Mouse (Mus musculus) limb, embryonic 13.5 days (tissue): ENCODE measurements at regions not wholly inside any gene's neighbourhood (a gene's known extent, or its start where the extent isn't known, plus 50 kb on each side); places are given as distances from the start of the nearest gene placed in this dataset.
A peak's percentile ranks its signal among the peaks of the same experiment; 100 is the strongest.

ENCODE experiments used
- ATAC-seq: fragments of 200-750 bp; cut with Nextera tagmentation; 2 replicates; pipeline ENCODE4 v1.8.0; 2017; ENCODE audit warnings: low read depth, moderate number of reproducible peaks, moderate TSS enrichment; ENCODE audit not compliant: low FRiP score
- H3K27ac ChIP-seq: fragments of 300-500 bp; sonication (generic); 2 replicates; pipeline ENCODE4 v1.5.1; 2015; ENCODE audit warnings: inconsistent platforms, mild to moderate bottlenecking, moderate library complexity
- H3K27me3 ChIP-seq: fragments of 300-500 bp; sonication (generic); 2 replicates; pipeline ENCODE4 v1.6.1; 2015; ENCODE audit warnings: mild to moderate bottlenecking, inconsistent platforms
- H3K36me3 ChIP-seq: fragments of 300-500 bp; sonication (generic); 2 replicates; pipeline ENCODE4 v1.6.1; 2015; ENCODE audit warnings: inconsistent platforms, mild to moderate bottlenecking, moderate library complexity
- H3K4me1 ChIP-seq: fragments of 300-500 bp; sonication (generic); 2 replicates; pipeline ENCODE4 v1.6.1; 2015; ENCODE audit warnings: inconsistent platforms
- H3K4me2 ChIP-seq: fragments of 300-500 bp; sonication (generic); replicated peaks from 2 replicates; pipeline ENCODE4 v1.6.1; 2015; ENCODE audit warnings: inconsistent platforms, mild to moderate bottlenecking, moderate library complexity
- H3K4me3 ChIP-seq: fragments of 300-500 bp; sonication (generic); 2 replicates; pipeline ENCODE4 v1.5.1; 2015; ENCODE audit warnings: moderate library complexity, mild to moderate bottlenecking, inconsistent platforms
- H3K9ac ChIP-seq: fragments of 300-500 bp; sonication (generic); 2 replicates; pipeline ENCODE4 v1.6.1; 2015; ENCODE audit warnings: mild to moderate bottlenecking, inconsistent platforms
- H3K9me3 ChIP-seq: fragments of 300-500 bp; sonication (generic); 2 replicates; pipeline ENCODE4 v1.6.1; 2016; ENCODE audit warnings: inconsistent platforms
- WGBS: fragments of 180-500 bp; shearing (Covaris S2); methylation state at CpG from one replicate; pipeline ENCODE4 v1.1.7; 2015; 5-methylcytosine and 5-hydroxymethylcytosine counted together

DNA sequence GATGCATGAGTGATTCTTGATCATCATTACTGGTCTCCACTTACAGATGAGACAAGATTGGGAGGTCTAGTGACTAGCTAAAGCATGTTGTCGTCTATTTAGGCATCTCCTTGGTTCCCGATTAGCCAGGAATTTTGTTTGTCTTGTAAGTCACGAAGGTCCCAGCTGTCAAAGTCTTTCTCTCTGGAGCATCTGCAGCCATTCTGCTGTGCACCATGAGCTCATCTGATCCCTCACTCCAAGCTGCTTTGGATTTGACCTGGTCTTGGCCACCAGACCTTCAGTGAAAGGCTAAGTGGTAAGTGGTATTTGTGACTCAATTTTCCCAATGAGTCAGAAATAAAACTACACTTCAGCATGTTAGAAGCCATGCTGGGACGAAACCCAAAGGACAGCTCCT, 53.3 kb upstream of the Creb5 start:
- H3K4me2 ChIP-seq = no peak overlapping the region
- no peak overlapping the region for H3K4me3 ChIP-seq
- 0 out of 2 replicates have a peak, but pooled peaks cover 5% of the 10 kb centered on the region for H3K4me1 ChIP-seq
- no peak overlapping the region for H3K9ac ChIP-seq
- ATAC-seq = no peak
- 78% methylated on average over 4 of the region's 4 CpGs for WGBS
- H3K27me3 ChIP-seq = no peaks in the 10 kb centered on the region
- no peak overlapping the region for H3K27ac ChIP-seq
- H3K9me3 ChIP-seq = no peaks in the 10 kb centered on the region
- H3K36me3 ChIP-seq = no peaks in the 10 kb centered on the region

DNA sequence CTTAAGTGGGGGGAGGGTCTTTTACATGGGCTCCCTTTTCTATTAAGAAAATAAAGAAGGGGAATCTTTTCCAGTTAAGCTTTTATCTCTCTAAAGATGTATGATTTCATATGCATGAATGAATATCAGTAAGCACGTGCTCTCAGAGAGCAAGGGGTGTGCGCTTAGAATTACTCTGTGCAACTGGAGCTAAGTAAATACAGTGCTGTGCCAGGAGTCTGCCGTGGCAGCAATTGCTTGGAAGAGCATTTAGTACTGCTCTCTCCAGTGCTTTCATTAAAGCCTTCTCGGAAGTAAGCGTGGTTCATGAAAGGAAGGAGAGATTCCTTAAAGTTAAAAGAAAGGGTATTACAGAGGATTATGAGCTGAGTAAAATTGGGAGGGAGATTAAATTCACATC, 54.5 kb upstream of the Creb5 start:
- no peak for ATAC-seq
- no peaks in the 10 kb centered on the region for H3K27me3 ChIP-seq
- H3K9ac ChIP-seq = no peak overlapping the region
- 0 out of 2 replicates have a peak, but pooled peaks cover 5% of the 10 kb centered on the region for H3K4me1 ChIP-seq
- H3K4me2 ChIP-seq = no peak overlapping the region
- H3K9me3 ChIP-seq = no peaks in the 10 kb centered on the region
- H3K27ac ChIP-seq = no peak overlapping the region
- H3K4me3 ChIP-seq = no peak overlapping the region
- 69% methylated on average over 5 of the region's 5 CpGs for WGBS
- no peaks in the 10 kb centered on the region for H3K36me3 ChIP-seq

DNA sequence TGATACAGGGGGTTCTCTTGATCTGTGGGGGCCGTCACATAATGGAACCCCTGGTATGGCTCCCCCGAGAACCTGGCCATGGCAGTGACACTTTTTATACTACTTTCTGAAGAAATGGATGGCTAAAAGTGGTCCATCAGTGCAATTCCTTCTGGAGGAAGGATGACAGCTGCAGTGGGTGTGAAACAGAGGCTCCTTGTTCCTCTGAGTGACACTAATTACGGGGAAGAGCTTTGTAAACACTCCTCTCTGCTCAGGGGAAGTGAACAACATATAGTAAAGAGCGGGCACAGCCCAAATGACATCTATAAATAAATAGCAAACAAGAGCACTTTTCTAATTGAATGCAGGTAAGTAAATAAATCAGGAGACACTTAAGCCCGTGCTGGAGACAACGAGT, 57.7 kb upstream of the Creb5 start:
- H3K4me2 ChIP-seq = no peak overlapping the region
- H3K4me3 ChIP-seq = no peak overlapping the region
- no peaks in the 10 kb centered on the region for H3K9me3 ChIP-seq
- WGBS = 31% methylated on average over 6 of the region's 6 CpGs
- H3K4me1 ChIP-seq = 0 out of 2 replicates have a peak, but pooled peaks cover 5% of the 10 kb centered on the region
- no peaks in the 10 kb centered on the region for H3K36me3 ChIP-seq
- H3K27me3 ChIP-seq = no peaks in the 10 kb centered on the region
- H3K9ac ChIP-seq = no peak overlapping the region
- H3K27ac ChIP-seq = no peak overlapping the region
- no peak for ATAC-seq

DNA sequence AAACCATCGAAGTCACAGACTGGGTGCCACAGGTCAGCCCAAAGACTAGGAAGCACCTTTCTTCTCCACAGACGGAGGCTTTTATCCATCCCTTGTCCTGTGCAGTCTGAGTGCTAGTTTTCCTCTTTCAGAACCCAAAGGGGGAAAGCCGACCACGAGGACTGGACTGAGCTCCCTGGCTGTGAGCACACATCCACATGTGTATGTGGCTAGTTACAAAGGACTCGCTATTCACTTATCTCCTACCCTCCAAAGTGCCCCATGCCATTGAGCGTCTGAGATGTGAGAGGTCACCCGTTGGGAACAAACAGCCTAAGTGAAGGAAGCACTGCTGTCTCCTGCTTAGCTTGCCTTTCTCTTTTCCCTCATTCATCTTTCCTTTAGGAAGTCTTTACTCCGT, 65.0 kb upstream of the Creb5 start:
- H3K9ac ChIP-seq = no peak overlapping the region
- WGBS = 66% methylated on average over 8 of the region's 8 CpGs
- peaks cover 26% of the 10 kb centered on the region for H3K4me1 ChIP-seq
- no peaks in the 10 kb centered on the region for H3K36me3 ChIP-seq
- no peaks in the 10 kb centered on the region for H3K9me3 ChIP-seq
- ATAC-seq = no peak
- no peak overlapping the region for H3K27ac ChIP-seq
- no peak overlapping the region for H3K4me3 ChIP-seq
- no peaks in the 10 kb centered on the region for H3K27me3 ChIP-seq
- no peak overlapping the region for H3K4me2 ChIP-seq

DNA sequence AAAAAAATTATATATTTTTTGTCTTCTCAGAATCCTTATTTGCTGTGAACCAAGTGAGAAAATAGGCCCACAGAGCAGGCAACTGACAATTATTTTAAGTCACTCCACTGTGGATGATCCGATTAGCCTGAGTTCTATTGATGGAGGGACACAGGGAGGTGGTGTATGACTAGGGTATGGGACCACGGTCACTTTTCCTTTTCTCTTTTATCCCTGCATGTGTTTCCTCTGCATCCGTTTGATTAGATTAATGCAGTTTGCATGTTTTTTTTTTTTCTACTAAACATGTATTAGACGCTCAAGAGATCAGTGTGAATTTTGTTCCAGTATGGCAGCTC, 65.4 kb upstream of the Creb5 start:
- ATAC-seq = no peak
- Histone ChIP-seq H3K36me3 (no peaks in the 10 kb centered on the region), H3K9me3 (no peaks in the 10 kb centered on the region), H3K4me3 (no peak overlapping the region), H3K4me2 (no peak overlapping the region), H3K4me1 (peaks cover 26% of the 10 kb centered on the region), H3K27me3 (no peaks in the 10 kb centered on the region), H3K9ac (no peak overlapping the region), H3K27ac (no peak overlapping the region)
- WGBS = 79% methylated on average over 4 of the region's 4 CpGs

DNA sequence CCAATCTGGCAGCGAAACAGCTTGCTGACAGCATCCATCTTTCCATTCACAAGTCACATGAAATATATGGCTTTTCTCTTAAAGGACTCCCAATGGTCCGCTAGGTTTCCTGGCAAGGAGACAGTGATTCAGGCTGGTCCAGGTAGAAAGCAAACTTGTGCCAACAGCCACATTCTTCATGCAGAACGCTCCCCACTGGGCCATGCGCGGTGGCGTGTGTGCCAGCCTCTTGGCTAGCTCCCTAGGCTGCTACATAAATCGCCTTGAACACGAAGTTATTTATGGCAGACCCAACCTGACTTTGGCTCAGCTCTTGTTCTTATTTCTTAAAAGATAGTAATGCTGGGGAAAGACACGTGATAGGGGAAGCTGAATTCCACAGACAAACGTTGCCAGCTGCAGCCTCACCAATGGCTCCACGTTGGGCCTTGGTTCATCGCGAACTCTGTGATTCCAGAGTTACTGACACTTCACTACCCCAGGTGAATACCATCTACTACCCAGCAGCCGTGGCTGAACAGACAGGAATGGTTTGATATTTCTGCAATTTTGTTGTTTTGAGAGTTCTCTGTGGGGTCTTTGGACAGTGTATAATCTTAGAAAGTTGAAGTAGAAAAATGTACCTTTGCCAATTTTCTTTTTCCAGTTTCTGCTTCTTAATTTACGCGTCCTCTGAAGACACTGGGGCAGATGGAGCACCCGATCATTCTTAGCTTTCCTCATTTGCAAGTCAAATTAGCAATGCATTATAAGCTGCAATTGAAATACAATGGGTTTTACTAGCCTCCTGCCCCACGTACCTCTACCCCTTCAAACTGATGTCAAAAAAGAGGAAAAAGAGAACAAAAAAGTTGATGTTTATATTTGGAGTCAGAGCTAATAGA, 66.0 kb upstream of the Creb5 start:
- Histone ChIP-seq H3K9me3 (no peaks in the 10 kb centered on the region), H3K36me3 (no peaks in the 10 kb centered on the region), H3K9ac (no peak overlapping the region), H3K27ac (peak overlapping the region; percentile 29; the same call in 1 of the 2 replicates), H3K4me2 (no peak overlapping the region), H3K27me3 (no peaks in the 10 kb centered on the region), H3K4me3 (no peak overlapping the region), H3K4me1 (peaks cover 26% of the 10 kb centered on the region)
- peak; percentile 75 for ATAC-seq
- WGBS = 74% methylated on average over 18 of the region's 18 CpGs

DNA sequence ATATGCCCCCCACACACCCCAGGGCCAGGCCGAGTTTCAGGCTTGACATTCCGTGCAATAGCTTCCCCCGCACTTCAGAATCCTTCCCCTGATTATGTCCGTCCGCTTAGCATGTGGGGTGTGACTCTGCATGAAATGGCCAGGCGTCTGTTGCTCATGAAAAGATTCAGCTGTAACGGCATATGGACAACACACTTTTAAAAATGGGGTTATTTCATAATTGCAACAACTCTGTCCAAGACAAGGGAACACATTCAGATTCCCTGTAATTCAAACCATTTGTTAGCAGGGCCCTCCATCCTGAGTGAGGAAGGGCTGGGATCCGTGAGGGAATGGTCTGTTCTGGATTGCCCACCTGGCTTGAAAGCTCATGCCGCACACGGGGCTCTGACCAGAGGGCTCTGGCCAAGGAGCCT, 68.2 kb upstream of the Creb5 start:
- Histone ChIP-seq H3K4me3 (no peak overlapping the region), H3K9ac (no peak overlapping the region), H3K4me1 (peaks cover 26% of the 10 kb centered on the region), H3K9me3 (no peaks in the 10 kb centered on the region), H3K4me2 (no peak overlapping the region), H3K27me3 (no peaks in the 10 kb centered on the region), H3K36me3 (no peaks in the 10 kb centered on the region), H3K27ac (peak overlapping the region; percentile 61)
- WGBS = 28% methylated on average over 10 of the region's 10 CpGs
- peak; percentile 52 for ATAC-seq

DNA sequence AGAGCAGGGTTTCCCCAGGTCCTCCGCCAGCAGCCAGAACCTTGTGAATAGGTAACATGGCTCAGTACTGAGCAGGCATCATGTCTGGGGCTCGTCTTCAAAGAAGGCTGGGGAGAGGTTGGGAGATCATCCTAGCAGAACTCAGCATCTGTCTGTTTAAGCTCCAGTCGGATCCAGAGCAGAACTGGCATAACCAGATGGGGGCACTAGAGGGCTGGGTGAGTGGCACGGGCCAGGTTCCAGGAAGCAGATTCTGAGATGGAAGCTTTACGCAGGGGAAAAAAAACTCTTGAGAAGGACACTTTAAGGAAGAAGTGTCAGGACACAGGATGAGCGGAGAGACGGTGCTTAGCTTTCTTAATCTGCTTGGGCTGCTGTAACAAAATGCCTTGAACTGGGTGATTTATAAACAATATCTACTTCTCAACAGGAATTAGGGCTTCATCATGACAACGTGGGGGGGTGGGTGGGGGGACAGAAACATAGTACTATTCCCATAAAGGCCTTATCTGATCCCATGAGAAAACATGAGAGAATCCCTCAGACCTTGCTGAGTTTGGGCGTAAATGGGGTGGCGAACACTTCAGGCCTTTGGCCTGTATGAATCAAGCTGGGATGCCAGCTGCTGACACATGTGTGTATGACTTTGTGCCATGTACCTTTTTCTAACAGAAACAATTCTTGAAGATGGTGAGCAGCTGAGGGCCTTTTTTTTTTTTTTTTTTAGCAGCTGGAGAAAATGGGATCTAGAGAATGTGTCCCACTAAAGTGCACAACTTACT, 69.6 kb upstream of the Creb5 start:
- Histone ChIP-seq H3K9ac (no peak overlapping the region), H3K4me2 (no peak overlapping the region), H3K27me3 (no peaks in the 10 kb centered on the region), H3K4me3 (no peak overlapping the region), H3K9me3 (no peaks in the 10 kb centered on the region), H3K36me3 (no peaks in the 10 kb centered on the region), H3K4me1 (peaks cover 31% of the 10 kb centered on the region), H3K27ac (no peak overlapping the region)
- no peak for ATAC-seq
- 60% methylated on average over 10 of the region's 10 CpGs for WGBS

DNA sequence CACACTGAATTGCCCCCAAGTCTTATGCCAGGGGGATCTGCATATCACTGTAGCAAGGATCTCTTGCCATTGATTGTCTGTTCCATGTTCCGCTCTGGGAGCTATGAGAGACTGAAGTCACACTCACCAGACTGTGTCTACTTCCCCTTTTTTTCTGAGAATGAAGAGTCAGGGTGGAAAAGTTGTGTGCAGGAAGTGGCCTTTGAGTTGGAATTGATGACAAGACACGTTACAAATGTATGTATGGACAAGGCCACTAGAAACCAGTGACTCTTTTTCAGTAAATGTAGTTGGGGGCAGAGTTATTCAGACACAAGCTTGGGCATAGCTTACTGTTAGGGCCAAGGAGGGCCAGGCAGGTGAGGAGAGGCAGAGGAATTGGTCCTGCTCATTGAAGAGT, 70.4 kb upstream of the Creb5 start:
- WGBS = 82% methylated on average over 2 of the region's 2 CpGs
- H3K4me1 ChIP-seq = peaks cover 39% of the 10 kb centered on the region
- no peak for ATAC-seq

DNA sequence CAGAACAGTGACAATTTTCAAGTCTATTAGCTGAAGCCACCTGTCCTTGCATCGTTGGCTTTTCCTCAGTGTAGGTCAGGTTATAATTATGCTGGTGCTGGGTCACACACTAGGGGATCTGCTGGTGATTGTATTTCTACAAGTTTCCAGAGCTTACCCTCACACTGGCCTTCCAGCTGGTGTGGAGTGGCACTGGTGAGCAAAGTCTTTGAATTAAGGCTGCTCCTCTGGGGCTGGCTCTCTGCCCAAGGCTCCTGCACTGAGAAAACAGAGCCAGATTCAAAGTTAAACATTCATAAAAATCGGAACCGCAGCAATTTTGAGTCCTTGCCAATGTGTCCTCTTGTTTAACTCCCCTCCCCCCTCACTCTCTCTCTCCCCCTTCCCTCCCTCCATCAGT, 75.7 kb upstream of the Creb5 start:
- 0 out of 2 replicates have a peak, but pooled peaks cover 3% of the 10 kb centered on the region for H3K27me3 ChIP-seq
- no peak overlapping the region for H3K9ac ChIP-seq
- H3K9me3 ChIP-seq = no peaks in the 10 kb centered on the region
- peak overlapping the region; percentile 83; the same call in 1 of the 2 replicates for H3K27ac ChIP-seq
- peaks cover 42% of the 10 kb centered on the region for H3K4me1 ChIP-seq
- 17% methylated on average over 3 of the region's 3 CpGs for WGBS
- no peaks in the 10 kb centered on the region for H3K36me3 ChIP-seq
- H3K4me3 ChIP-seq = no peak overlapping the region
- peak overlapping the region; percentile 16; the same call in 1 of the 2 replicates for H3K4me2 ChIP-seq
- peak; percentile 75 for ATAC-seq

More for the DNA sequence above, 70.4 kb upstream of the Creb5 start:
- no peak overlapping the region for H3K9ac ChIP-seq
- no peak overlapping the region for H3K27ac ChIP-seq
- no peaks in the 10 kb centered on the region for H3K36me3 ChIP-seq
- H3K4me3 ChIP-seq = no peak overlapping the region
- H3K27me3 ChIP-seq = no peaks in the 10 kb centered on the region
- no peaks in the 10 kb centered on the region for H3K9me3 ChIP-seq
- H3K4me2 ChIP-seq = no peak overlapping the region

DNA sequence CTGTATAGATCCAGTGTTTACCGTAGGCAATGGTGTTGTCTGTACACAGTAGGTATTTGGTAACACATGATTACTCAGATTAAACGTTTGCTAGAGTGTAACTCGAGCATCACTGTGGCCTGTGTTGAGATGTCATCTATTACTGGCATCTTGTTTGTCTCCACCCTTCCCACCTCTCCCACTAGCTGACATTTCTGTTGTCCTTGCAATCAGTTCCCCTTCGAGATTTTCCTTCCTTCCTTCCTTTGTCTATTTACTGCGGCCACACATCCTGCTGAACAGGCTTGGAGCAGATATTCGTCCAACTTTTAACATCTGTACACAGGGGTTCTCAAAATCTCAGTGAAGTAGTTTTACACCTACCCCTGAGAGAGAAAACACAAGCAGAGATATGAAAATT, 77.7 kb upstream of the Creb5 start:
- Histone ChIP-seq H3K4me1 (peaks cover 42% of the 10 kb centered on the region), H3K9ac (no peak overlapping the region), H3K4me3 (no peak overlapping the region), H3K27me3 (0 out of 2 replicates have a peak, but pooled peaks cover 3% of the 10 kb centered on the region), H3K4me2 (no peak overlapping the region), H3K27ac (no peak overlapping the region), H3K36me3 (no peaks in the 10 kb centered on the region), H3K9me3 (no peaks in the 10 kb centered on the region)
- WGBS = 55% methylated on average over 6 of the region's 6 CpGs
- no peak for ATAC-seq

DNA sequence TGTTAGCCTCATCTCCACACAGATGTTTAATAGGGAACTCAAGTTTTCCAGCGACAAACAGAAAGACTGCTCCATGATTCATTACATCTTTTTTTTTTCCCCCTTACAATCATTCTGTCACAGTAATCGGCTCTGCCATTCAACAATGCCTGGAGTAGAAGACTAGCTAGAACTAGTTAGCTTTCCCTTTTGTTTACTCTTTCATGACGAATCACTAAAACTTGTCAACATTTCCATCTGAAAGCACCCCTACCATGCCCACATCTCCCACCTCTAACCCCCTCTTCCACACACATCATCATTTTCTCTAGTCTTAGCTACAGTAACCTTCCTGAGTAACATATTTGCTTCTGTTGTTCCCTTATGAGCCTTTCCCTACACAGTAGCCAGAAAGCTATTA, 78.6 kb upstream of the Creb5 start:
- no peaks in the 10 kb centered on the region for H3K9me3 ChIP-seq

More for the DNA sequence above, 78.6 kb upstream of the Creb5 start:
- Histone ChIP-seq H3K4me2 (no peak overlapping the region), H3K36me3 (no peaks in the 10 kb centered on the region), H3K4me1 (peaks cover 40% of the 10 kb centered on the region), H3K4me3 (no peak overlapping the region), H3K27ac (no peak overlapping the region), H3K9ac (no peak overlapping the region), H3K27me3 (0 out of 2 replicates have a peak, but pooled peaks cover 3% of the 10 kb centered on the region)
- no peak for ATAC-seq
- 58% methylated on average over 3 of the region's 3 CpGs for WGBS
